Mouse (Mus musculus): ENCODE results near the gene Nrap.

The Nrap gene

DNA sequence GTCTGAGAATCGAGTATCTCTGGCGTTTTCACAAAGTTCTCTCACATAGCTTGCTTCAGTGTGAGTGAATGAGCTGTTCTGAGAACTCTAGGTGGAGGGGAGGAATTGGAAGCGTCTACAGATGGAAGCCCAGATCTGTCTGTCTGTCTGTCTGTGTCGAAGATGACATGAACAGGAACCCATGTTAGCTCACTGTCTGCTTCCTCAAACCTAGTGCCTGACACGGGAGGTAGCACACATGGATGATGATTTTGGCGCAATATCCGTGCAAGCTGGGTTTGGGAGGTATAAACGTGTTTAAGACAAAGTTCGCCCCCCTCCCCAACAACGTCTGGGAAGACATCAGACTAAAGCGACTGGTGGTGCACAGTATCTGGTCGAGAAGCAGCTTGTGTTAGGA lies 6.4 kb upstream of the Nrap start:
- no peak for DNase-seq

DNA sequence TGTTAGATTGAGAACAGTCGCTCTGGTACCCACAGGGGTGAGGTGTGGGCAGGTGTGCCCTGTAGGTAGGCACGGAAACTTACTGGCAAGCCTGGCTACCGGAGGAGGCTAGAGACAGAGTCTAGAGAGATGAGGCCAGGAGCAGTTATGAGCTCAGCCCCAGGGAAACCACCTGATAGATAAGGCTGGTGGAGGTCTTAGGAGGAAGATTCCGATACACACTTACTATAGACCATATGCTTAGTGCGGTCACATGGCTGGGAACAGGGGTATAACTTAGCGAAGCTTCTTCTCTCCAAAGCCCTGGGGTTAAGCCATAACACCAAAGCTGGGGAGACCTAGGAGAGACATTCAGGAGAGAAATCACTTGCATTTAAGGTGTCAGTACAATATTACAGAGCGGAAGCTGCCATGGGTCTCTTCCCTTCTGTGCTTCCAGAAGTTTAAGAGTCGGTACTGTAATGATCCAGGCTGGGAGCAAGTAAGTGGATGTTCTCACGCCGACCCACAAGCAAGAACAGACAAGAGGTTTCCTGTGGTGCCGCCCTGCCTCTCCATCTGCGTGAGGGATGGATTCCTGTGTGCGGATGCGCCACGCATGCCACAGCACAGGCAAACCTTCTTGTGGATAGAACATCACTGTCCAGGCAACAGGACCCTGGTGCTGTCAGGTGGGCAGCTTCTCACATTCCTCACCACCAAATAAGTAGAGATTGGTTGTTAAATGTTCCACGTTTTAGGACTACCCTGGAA lies 5.5 kb upstream of the Nrap start:
- no peak for DNase-seq

GRCm38 (mm10) chr19:56393311-56393866 lies 3.6 kb upstream of the Nrap start:
- no peak for DNase-seq

DNA sequence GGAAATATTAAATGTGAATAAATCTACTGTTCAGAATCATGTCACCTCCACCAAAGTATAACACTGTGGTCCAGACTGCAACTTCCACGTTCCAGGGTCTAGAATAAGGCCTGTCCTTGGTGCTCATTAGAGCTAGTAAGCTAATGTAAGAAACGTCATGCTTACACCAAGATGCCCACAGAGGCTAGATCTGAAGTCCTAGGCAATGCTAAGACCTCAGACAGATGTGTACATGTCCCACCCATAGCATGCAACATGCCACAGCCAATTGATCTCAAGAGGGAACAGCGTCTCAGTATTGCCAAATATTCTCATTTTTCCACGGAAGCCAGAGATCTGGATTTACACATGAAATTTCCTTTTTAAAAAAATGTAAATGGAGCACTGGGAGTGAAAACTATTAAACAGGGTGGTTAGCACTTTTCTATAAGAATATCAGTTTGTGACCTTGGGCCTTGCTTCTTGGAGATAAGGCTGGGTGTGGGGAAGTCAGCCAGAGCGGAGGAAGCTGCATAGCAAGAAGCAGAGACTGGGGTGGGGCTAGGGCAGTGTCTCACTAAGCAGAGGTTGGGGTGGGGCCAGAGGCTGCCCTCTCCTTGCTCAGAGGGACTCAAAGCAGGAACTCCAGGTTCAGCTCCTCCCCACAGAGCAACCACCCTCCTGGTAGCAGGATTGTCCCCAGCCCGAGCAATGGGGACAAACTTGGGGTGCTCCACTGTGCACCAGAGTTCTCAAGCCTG lies 1.6 kb upstream of the Nrap start:
- no peak for DNase-seq

DNA sequence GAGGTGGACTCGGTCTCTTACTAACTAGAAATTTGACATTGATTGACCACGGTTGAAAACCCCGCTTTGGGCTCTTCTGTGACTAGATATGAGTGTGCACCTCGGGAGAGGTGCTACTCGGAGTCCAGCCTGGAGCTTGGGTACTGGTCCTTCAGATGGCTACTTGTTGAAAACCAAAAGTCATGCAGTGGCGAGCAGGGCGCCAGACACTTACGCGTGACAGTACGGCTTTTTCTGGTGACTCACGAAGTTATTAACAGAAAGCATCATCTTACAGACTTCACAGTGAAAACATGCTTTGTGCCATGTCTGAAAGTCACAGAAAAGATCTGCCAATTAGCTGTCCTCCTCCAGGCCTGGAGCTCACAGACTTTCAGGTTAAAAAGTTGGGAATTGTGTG lies 661 bp downstream of the Nrap start:
- DNase-seq = no peak

GRCm38 (mm10) chr19:56387726-56388302 lies 2.0 kb downstream of the Nrap start:
- no peak for DNase-seq

GRCm38 (mm10) chr19:56386095-56386494 lies 3.7 kb downstream of the Nrap start:
- no peak for DNase-seq

- no peak for DNase-seq
Observed at GRCm38 (mm10) chr19:56385546-56385945, 4.3 kb downstream of the Nrap start.

DNA sequence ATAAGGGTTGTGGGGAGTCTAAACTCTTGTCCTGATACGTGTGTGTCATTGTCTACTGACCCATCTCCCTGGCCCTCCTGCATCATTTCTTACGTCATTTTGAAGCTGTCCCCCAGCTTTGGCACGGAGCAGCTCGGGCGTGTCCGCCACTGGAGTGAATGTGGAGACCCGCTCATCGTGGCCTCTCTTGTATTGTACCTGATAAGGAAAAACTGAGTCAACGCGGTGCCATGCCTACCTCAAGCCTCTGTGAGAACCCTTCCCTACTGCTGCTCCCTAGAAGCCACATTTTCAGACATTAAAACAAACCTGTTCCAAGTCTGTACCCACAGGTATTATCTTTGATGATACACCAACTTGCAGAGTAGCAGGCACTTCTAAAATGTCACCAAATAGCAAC lies 8.4 kb downstream of the Nrap start:
- no peak for DNase-seq

DNA sequence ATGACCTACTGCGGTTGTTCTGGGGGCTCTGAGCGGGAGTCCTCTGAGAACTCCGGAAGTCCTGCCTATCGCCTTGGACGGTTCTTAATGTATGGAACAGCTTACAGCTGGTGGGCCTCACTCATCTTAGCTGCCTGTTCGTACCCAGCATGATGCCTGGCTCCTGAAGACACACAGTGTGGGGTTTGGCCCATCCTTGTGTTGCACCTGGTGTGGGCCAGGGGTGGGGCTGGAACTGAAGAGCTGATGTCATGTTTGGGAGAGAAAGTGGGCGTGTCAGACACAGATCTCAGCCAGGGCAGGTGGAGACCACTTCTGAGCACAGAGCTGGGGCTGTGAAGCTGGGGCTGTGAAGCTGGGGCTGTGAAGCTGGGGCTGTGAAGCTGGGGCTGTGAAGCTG lies 9.5 kb downstream of the Nrap start:
- DNase-seq = no peak

DNA sequence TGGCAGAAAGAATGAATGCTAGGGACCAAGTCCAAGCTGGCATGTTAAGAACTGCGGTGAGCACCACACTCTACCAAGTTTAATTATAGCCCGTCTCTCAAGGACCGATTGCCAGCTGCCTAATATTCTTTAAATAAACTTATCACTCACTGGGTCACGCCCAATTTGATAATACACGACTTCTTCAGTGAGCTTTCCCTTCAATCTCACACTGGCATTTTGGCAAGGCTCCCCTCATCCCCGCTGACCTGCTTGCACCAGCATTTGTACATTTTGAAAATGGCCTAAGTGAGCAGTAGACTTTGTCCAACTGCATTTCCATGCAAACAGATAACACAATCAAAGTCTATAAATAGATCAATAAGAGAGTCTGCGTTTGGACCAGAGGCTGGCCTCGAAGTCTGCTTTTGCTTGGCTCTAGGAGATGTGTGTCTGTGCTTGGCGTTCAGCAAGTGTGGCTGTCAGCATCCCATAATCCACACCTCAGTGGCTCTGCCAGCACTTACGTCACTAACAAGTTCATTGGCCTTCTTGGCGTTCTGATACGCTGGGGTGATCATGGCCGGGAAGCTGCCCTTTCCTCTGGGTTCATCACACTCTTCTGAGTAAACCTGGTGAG lies 11.2 kb downstream of the Nrap start:
- no peak for DNase-seq

- DNase-seq = no peak
Observed at GRCm38 (mm10) chr19:56378007-56378406, 11.8 kb downstream of the Nrap start.

GRCm38 (mm10) chr19:56374011-56374410 lies 15.8 kb downstream of the Nrap start:
- no peak for DNase-seq

- DNase-seq = no peak
Observed at GRCm38 (mm10) chr19:56373246-56373645, 16.6 kb downstream of the Nrap start.

GRCm38 (mm10) chr19:56372226-56372625 lies 17.6 kb downstream of the Nrap start:
- no peak for DNase-seq

GRCm38 (mm10) chr19:56370389-56371150 lies 19.3 kb downstream of the Nrap start:
- no peak for DNase-seq

- DNase-seq = no peak
Observed at GRCm38 (mm10) chr19:56368912-56369311, 20.9 kb downstream of the Nrap start.

- no peak for DNase-seq
Observed at GRCm38 (mm10) chr19:56367778-56368177, 22.1 kb downstream of the Nrap start.

DNA sequence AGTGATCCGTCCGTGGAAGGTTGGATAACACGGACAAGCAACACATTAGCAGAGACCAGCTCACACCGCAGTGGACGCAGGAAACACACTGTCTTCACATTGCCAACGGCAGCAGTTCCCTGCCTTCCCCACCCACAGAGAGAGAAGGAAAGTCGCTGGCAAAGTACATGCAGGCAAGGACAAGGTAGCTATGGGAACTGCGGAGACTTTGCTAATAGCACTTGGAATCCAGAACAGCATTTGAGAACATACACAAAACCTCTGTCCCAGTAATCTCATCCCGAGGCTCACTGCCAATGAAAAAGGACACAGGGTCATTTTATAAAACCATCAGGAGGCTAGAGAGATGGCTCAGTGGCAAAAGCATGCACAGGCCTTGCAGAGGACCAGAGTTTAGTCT lies 23.2 kb downstream of the Nrap start:
- no peak for DNase-seq

DNA sequence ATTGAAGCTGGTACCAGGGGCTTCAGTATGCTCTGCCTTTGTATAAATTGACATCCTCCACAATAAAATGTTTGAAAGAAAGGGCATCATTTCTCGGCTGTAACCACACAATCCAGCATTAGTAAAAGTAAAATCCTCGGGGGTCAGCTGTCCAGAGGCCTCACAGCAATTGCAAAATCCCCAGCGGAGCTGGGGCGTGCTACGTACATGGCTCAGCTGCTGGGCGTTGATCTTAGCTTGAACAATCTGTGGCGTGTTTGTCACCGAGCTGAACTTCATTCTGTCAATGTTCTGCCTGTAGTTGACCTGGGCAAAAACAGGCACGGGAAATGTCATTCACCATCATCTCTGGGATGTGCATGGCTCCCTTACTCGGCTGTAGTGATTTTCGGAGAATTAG lies 23.7 kb downstream of the Nrap start:
- DNase-seq = no peak

GRCm38 (mm10) chr19:56364563-56364962 lies 25.3 kb downstream of the Nrap start:
- DNase-seq = no peak

- DNase-seq = no peak
Observed at GRCm38 (mm10) chr19:56363721-56364460, 25.9 kb downstream of the Nrap start.

All from right cerebral cortex, postnatal 14 days (tissue).